Mouse (Mus musculus) thymus, adult 2 months (tissue): Measurements from ENCODE around the gene Kpna7.

Experiments used
- CTCF ChIP-seq: fragments of 200-500 bp; IDR thresholded peaks from 2 replicates; pipeline ENCODE4 v1.5.1; 2012; ENCODE audit warnings: mild to moderate bottlenecking, control low read depth, low read length, moderate library complexity, borderline replicate concordance; ENCODE audit not compliant: control insufficient read depth, poor library complexity, insufficient read depth; ENCODE audit errors: extremely low read depth
- POLR2A ChIP-seq: fragments of 200-500 bp; IDR thresholded peaks from 2 replicates; pipeline ENCODE4 v1.6.1; 2012; ENCODE audit warnings: mild to moderate bottlenecking, low read length, control low read depth, moderate library complexity; ENCODE audit not compliant: control insufficient read depth, poor library complexity, insufficient read depth; ENCODE audit errors: extremely low read depth

- no peak for TF ChIP-seq POLR2A
- no peak for TF ChIP-seq CTCF
Measured at GRCm38 (mm10) chr5:144984839-144985238, 99.0 kb downstream of the Kpna7 start.
